24 mouse cellular contexts compared by ENCODE assay signal in the genomic region with DNA sequence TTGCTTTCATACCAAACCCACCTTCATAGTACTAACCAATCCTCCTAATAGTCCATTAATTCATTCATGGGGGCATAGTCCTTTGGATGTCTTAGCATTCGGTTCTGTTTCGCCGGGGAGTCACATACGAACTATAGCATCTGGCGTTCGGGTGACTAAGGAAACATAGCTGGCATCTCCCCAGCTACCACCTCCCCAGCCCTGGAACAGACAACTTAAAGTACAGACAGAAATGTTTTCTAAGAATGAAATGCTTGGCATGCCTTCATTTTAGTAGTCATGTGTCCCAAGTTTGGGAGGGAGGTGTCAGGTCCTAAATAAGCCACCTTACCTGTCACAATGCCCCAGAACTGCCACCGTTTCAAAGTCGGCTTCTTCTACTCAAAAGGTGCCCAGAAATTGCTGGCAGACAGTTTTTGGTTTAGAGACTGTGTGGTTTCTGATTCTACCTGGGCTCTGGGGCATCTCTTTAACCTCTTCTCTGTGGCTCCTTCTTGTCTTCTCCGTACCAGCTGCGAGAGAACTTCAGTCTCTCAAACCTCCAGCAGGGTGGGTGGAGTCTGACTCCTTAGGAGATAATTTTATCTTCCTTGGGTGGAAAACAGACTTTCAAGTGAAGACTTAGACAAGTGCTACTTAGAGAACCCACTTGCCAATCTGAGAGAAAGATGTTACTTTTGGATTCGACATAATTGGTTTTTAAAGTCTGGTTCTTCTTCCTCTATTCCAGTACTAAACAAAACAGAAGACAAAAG. TPM values are rescaled to one million over a fixed set of nuclear protein-coding genes. Genes with fewer than 3 reads are reported as not detected.
A peak's percentile ranks its signal among the peaks of the same experiment; 100 is the strongest.
DNase-seq lines count a peak whose midpoint lies in the region; ATAC-seq and TF ChIP-seq lines count a peak whose summit lies in the region.
"Had no signal": no experiment of that assay in that cellular context is flagged by ENCODE, and none has a peak within 500 bp of the region (broad histone marks: within the 10 kb centered on the region; RNA-seq: fewer than 3 reads in every experiment).

No protein-coding gene starts in this region.

- TF ChIP-seq RAD21 in MEL (IDR thresholded peaks at IDR 0.05; ENCODE audit: low read depth, low read length), result no peak

- no peaks in the 10 kb centered on the region for H3K9me3 ChIP-seq in MEL (replicated peaks; ENCODE audit: insufficient read depth, low read length)
- H3K9me3 ChIP-seq: embryonic facial prominence, embryonic 15.5 days; forebrain, embryonic 10.5 days; G1E; liver, embryonic 13.5 days; stomach, embryonic 15.5 days had no signal

- H3K27me3 ChIP-seq in MEL (ENCODE audit: control insufficient read depth in 1 of 2, insufficient read depth in 2 of 2, low read length in 2 of 2), result peaks cover 0 to 5% of the 10 kb centered on the region in 2 experiments; a peak in 3 of 4 replicates
- H3K27me3 ChIP-seq: embryonic facial prominence, embryonic 15.5 days; liver, embryonic 13.5 days; stomach, embryonic 15.5 days had no signal

- ATAC-seq in erythroid progenitor cell, adult 5-6 weeks (replicated peaks; ENCODE audit: low FRiP score, poor library complexity, severe bottlenecking), result no peak
- ATAC-seq: midbrain, embryonic 16.5 days had no signal

- peak; percentile 19 for DNase-seq in layer of hippocampus, adult 9-11 months
- DNase-seq in layer of hippocampus, adult 11-12 months (ENCODE audit: low spot score), result no peak
- peak; percentile 3 for DNase-seq in MEL (ENCODE audit: low read depth, low spot score)
- DNase-seq in frontal cortex, postnatal 36 days (ENCODE audit: low spot score in 2 of 2), result peak; percentile 43 to 68
- peak; percentile 44 for DNase-seq in right cerebral cortex, postnatal 14 days
- DNase-seq in ovary, postnatal 10 days (ENCODE audit: low spot score), result no peak
- DNase-seq: adrenal gland, postnatal 14 days; cerebellum, adult 2 months; cerebellum, postnatal 36 days; kidney, adult 8-10 months; kidney, postnatal 25 days; liver, embryonic 13.5 days; lung, embryonic 14.5 days; lung, postnatal 36 days; retina, postnatal 1 day; thymus, adult 2 months had no signal

- no peaks in the 10 kb centered on the region for H3K4me1 ChIP-seq in MEL (ENCODE audit: control insufficient read depth in 1 of 2, insufficient read depth in 2 of 2, low read length in 2 of 2)
- H3K4me1 ChIP-seq: forebrain, embryonic 10.5 days; liver, embryonic 13.5 days; stomach, embryonic 15.5 days had no signal

- H3K4me3 ChIP-seq in MEL (ENCODE audit: control insufficient read depth in 1 of 2, insufficient read depth in 1 of 2, low read depth in 2 of 2, low read length in 2 of 2), result no peak overlapping the region
- H3K4me3 ChIP-seq: embryonic facial prominence, embryonic 15.5 days; forebrain, embryonic 10.5 days; liver, embryonic 13.5 days; stomach, embryonic 15.5 days had no signal

- no peak for TF ChIP-seq EP300 in MEL (IDR thresholded peaks at IDR 0.05; ENCODE audit: low read depth in 1 of 2, low read length in 2 of 2)

- no peak overlapping the region for H3K27ac ChIP-seq in MEL (ENCODE audit: control insufficient read depth, low read depth, low read length)
- H3K27ac ChIP-seq: embryonic facial prominence, embryonic 15.5 days; forebrain, embryonic 10.5 days; liver, embryonic 13.5 days; stomach, embryonic 15.5 days had no signal

- H3K79me2 ChIP-seq in MEL (ENCODE audit: control insufficient read depth, insufficient read depth, low read length, poor library complexity), result no peaks in the 10 kb centered on the region

- no peaks in the 10 kb centered on the region for H3K36me3 ChIP-seq in MEL (ENCODE audit: control insufficient read depth in 1 of 2, insufficient read depth in 2 of 2, low read length in 2 of 2)
- H3K36me3 ChIP-seq: embryonic facial prominence, embryonic 15.5 days; forebrain, embryonic 10.5 days; G1E; liver, embryonic 13.5 days; stomach, embryonic 15.5 days had no signal

- TF ChIP-seq CTCF in MEL (IDR thresholded peaks at IDR 0.05 in 2 of 3, conservative IDR thresholded peaks at IDR 0.05 in 1 of 3; ENCODE audit: control insufficient read depth in 1 of 3, insufficient read depth in 1 of 3, low read depth in 2 of 3, low read length in 3 of 3, poor library complexity in 1 of 3, severe bottlenecking in 1 of 3), result no peak

- no peak overlapping the region for H3K9ac ChIP-seq in MEL (ENCODE audit: control insufficient read depth, low read depth, low read length, poor library complexity, severe bottlenecking)
- H3K9ac ChIP-seq: embryonic facial prominence, embryonic 15.5 days; liver, embryonic 13.5 days; lung, embryonic 14.5 days; stomach, embryonic 15.5 days had no signal

- no peak for TF ChIP-seq POLR2A in MEL (IDR thresholded peaks at IDR 0.05; ENCODE audit: control insufficient read depth in 1 of 2, insufficient read depth in 1 of 2, low read depth in 1 of 2, low read length in 2 of 2, poor library complexity in 1 of 2)

TF ChIP-seq in MEL, 35 proteins besides CTCF, POLR2A, EP300 and RAD21:
- TF ChIP-seq POLR2AphosphoS5 (IDR thresholded peaks at IDR 0.05; ENCODE audit: borderline replicate concordance, low read depth, low read length) (no peak), RCOR1 (IDR thresholded peaks at IDR 0.05; ENCODE audit: low read depth, low read length) (no peak), HCFC1 (IDR thresholded peaks at IDR 0.05; ENCODE audit: low read depth, low read length) (no peak), MAZ (IDR thresholded peaks at IDR 0.05; ENCODE audit: low read depth, low read length) (no peak), USF2 (IDR thresholded peaks at IDR 0.05; ENCODE audit: borderline replicate concordance in 1 of 2, insufficient read depth in 1 of 2, low read depth in 1 of 2, low read length in 2 of 2) (no peak), MYB (IDR thresholded peaks at IDR 0.05; ENCODE audit: low read depth, low read length) (no peak), TBP (IDR thresholded peaks at IDR 0.05; ENCODE audit: low read depth, low read length) (no peak), E2F4 (IDR thresholded peaks at IDR 0.05; ENCODE audit: borderline replicate concordance, low read depth, low read length) (no peak), GATA1 (IDR thresholded peaks at IDR 0.05; ENCODE audit: low read depth, low read length) (no peak), SIN3A (IDR thresholded peaks at IDR 0.05; ENCODE audit: low read length) (no peak), ZNF384 (IDR thresholded peaks at IDR 0.05; ENCODE audit: low read depth, low read length) (no peak), MXI1 (IDR thresholded peaks at IDR 0.05; ENCODE audit: low read depth, low read length) (no peak), ETS1 (IDR thresholded peaks at IDR 0.05; ENCODE audit: low read depth, low read length) (no peak), ELF1 (IDR thresholded peaks at IDR 0.05; ENCODE audit: low read depth, low read length) (no peak), CHD2 (IDR thresholded peaks at IDR 0.05; ENCODE audit: low read length) (no peak), POLR2AphosphoS2 (IDR thresholded peaks at IDR 0.05; ENCODE audit: low read length) (no peak), MYC (IDR thresholded peaks at IDR 0.05; ENCODE audit: low read depth, low read length) (no peak), GABPA (IDR thresholded peaks at IDR 0.05; ENCODE audit: low read depth, low read length) (no peak), NELFE (IDR thresholded peaks at IDR 0.05; ENCODE audit: low read depth, low read length) (no peak)

RNA-seq across cellular contexts. Expression of gene Vwa3b, which starts 39.4 kb away (rescaled TPM):
- total RNA-seq in MEL (2012; rRNA removed), result not detected in 2 replicates
- polyA plus RNA-seq in MEL (2012; ENCODE audit: insufficient read depth in 1 of 2, insufficient read length in 2 of 2, low read depth in 1 of 2, low replicate concordance in 2 of 2, missing spikeins in 1 of 2), result not detected
- total RNA-seq in erythroid progenitor cell, adult 5-6 weeks (2015; ENCODE audit: low replicate concordance), result not detected in 2 replicates
- not detected in 2 replicates for total RNA-seq in erythroid progenitor cell, adult 5-6 weeks (2017; ENCODE audit: low replicate concordance)
- total RNA-seq: hematopoietic stem cell, adult 5-6 weeks; megakaryocyte-erythroid progenitor cell, adult 5-6 weeks had no signal
- polyA plus RNA-seq: G1E; liver, embryonic 13.5 days; lung, embryonic 14.5 days had no signal

Comparison
In these comparisons a context has a peak if more than half of its experiments do, and no peak if none do; other contexts are left out.
1. DNase-seq: peak in layer of hippocampus, adult 9-11 months (single experiment), MEL (single experiment), frontal cortex, postnatal 36 days (2 of 2) and right cerebral cortex, postnatal 14 days (single experiment); none in layer of hippocampus, adult 11-12 months (single experiment) and ovary, postnatal 10 days (single experiment).